Mouse (Mus musculus): ENCODE results near the gene Dennd1b. TPM values are rescaled to one million over a fixed set of nuclear protein-coding genes. Genes with fewer than 3 reads are reported as not detected.

Gene Dennd1b
- polyA plus RNA-seq, 1 experiment from 2014 or later, result 3.1 TPM

- no peaks in the 10 kb centered on the region for H3K27me3 ChIP-seq
- peak overlapping the region; percentile 76 for H3K4me3 ChIP-seq (replicated peaks)
- no peaks in the 10 kb centered on the region for H3K9me3 ChIP-seq (replicated peaks)
- H3K27ac ChIP-seq (replicated peaks), result peak overlapping the region; percentile 83
- WGBS (ENCODE audit: insufficient replicate concordance), result under 1% methylated on average over 49 of the region's 50 CpGs
- H3K4me2 ChIP-seq, result peak overlapping the region; percentile 84
- peak overlapping the region; percentile 72 for H3K9ac ChIP-seq
- peak; percentile 81 for ATAC-seq (ENCODE audit: insufficient read depth)
- H3K36me3 ChIP-seq (replicated peaks), result 0 out of 2 replicates have a peak, but pooled peaks cover 3% of the 10 kb centered on the region
- H3K4me1 ChIP-seq (replicated peaks), result peaks cover 24% of the 10 kb centered on the region
Observed at GRCm38 (mm10) chr1:138963868-138964458, 728 bp downstream of the Dennd1b start.

- Histone ChIP-seq H3K4me3 (replicated peaks) (no peak overlapping the region), H3K4me1 (replicated peaks) (peaks cover 24% of the 10 kb centered on the region), H3K4me2 (peak overlapping the region; percentile 32), H3K9me3 (replicated peaks) (no peaks in the 10 kb centered on the region), H3K27ac (replicated peaks) (no peak overlapping the region), H3K27me3 (no peaks in the 10 kb centered on the region), H3K9ac (no peak overlapping the region), H3K36me3 (replicated peaks) (0 out of 2 replicates have a peak, but pooled peaks cover 3% of the 10 kb centered on the region)
- ATAC-seq (ENCODE audit: insufficient read depth), result no peak
Observed at GRCm38 (mm10) chr1:138965069-138965468, 1.8 kb downstream of the Dennd1b start.

GRCm38 (mm10) chr1:138965511-138965910, 2.3 kb downstream of the Dennd1b start:
- 0 out of 2 replicates have a peak, but pooled peaks cover 3% of the 10 kb centered on the region for H3K36me3 ChIP-seq (replicated peaks)
- no peaks in the 10 kb centered on the region for H3K27me3 ChIP-seq
- H3K4me3 ChIP-seq (replicated peaks), result no peak overlapping the region
- 51% methylated on average over 2 of the region's 2 CpGs for WGBS (ENCODE audit: insufficient replicate concordance)
- peaks cover 24% of the 10 kb centered on the region for H3K4me1 ChIP-seq (replicated peaks)
- no peak overlapping the region for H3K9ac ChIP-seq
- no peak overlapping the region for H3K27ac ChIP-seq (replicated peaks)
- no peaks in the 10 kb centered on the region for H3K9me3 ChIP-seq (replicated peaks)
- ATAC-seq (ENCODE audit: insufficient read depth), result no peak
- H3K4me2 ChIP-seq, result no peak overlapping the region

GRCm38 (mm10) chr1:138967450-138967849, 4.2 kb downstream of the Dennd1b start:
- Histone ChIP-seq H3K36me3 (replicated peaks) (0 out of 2 replicates have a peak, but pooled peaks cover 3% of the 10 kb centered on the region), H3K27me3 (no peaks in the 10 kb centered on the region), H3K9ac (no peak overlapping the region), H3K4me2 (no peak overlapping the region), H3K4me1 (replicated peaks) (peaks cover 24% of the 10 kb centered on the region), H3K9me3 (replicated peaks) (no peaks in the 10 kb centered on the region), H3K4me3 (replicated peaks) (no peak overlapping the region), H3K27ac (replicated peaks) (no peak overlapping the region)
- WGBS (ENCODE audit: insufficient replicate concordance), result 43% methylated on average over 7 of the region's 7 CpGs
- no peak for ATAC-seq (ENCODE audit: insufficient read depth)

GRCm38 (mm10) chr1:138970053-138970452, 6.8 kb downstream of the Dennd1b start:
- H3K36me3 ChIP-seq (replicated peaks), result 0 out of 2 replicates have a peak, but pooled peaks cover 3% of the 10 kb centered on the region
- 68% methylated on average over 4 of the region's 4 CpGs for WGBS (ENCODE audit: insufficient replicate concordance)
- H3K9me3 ChIP-seq (replicated peaks), result no peaks in the 10 kb centered on the region
- H3K4me3 ChIP-seq (replicated peaks), result no peak overlapping the region
- no peaks in the 10 kb centered on the region for H3K27me3 ChIP-seq
- H3K4me2 ChIP-seq, result no peak overlapping the region
- no peak overlapping the region for H3K27ac ChIP-seq (replicated peaks)
- H3K9ac ChIP-seq, result no peak overlapping the region
- H3K4me1 ChIP-seq (replicated peaks), result peaks cover 17% of the 10 kb centered on the region
- ATAC-seq (ENCODE audit: insufficient read depth), result no peak

GRCm38 (mm10) chr1:138973541-138974224, 10.4 kb downstream of the Dennd1b start:
- H3K9me3 ChIP-seq (replicated peaks), result no peaks in the 10 kb centered on the region
- 42% methylated on average over 6 of the region's 6 CpGs for WGBS (ENCODE audit: insufficient replicate concordance)
- H3K4me1 ChIP-seq (replicated peaks), result peaks cover 10% of the 10 kb centered on the region
- no peaks in the 10 kb centered on the region for H3K36me3 ChIP-seq (replicated peaks)
- no peak overlapping the region for H3K27ac ChIP-seq (replicated peaks)
- H3K4me2 ChIP-seq, result no peak overlapping the region
- H3K27me3 ChIP-seq, result no peaks in the 10 kb centered on the region
- no peak overlapping the region for H3K9ac ChIP-seq
- no peak overlapping the region for H3K4me3 ChIP-seq (replicated peaks)
- no peak for ATAC-seq (ENCODE audit: insufficient read depth)

GRCm38 (mm10) chr1:138974836-138975235, 11.6 kb downstream of the Dennd1b start:
- Histone ChIP-seq H3K36me3 (replicated peaks) (no peaks in the 10 kb centered on the region), H3K9me3 (replicated peaks) (no peaks in the 10 kb centered on the region), H3K27me3 (no peaks in the 10 kb centered on the region), H3K27ac (replicated peaks) (no peak overlapping the region), H3K4me1 (replicated peaks) (peaks cover 10% of the 10 kb centered on the region), H3K4me2 (no peak overlapping the region), H3K9ac (no peak overlapping the region), H3K4me3 (replicated peaks) (no peak overlapping the region)
- 69% methylated on average over 8 of the region's 8 CpGs for WGBS (ENCODE audit: insufficient replicate concordance)
- no peak for ATAC-seq (ENCODE audit: insufficient read depth)

- Histone ChIP-seq H3K9me3 (replicated peaks) (no peaks in the 10 kb centered on the region), H3K27ac (replicated peaks) (no peak overlapping the region), H3K36me3 (replicated peaks) (no peaks in the 10 kb centered on the region), H3K9ac (no peak overlapping the region), H3K4me2 (no peak overlapping the region), H3K27me3 (no peaks in the 10 kb centered on the region), H3K4me3 (replicated peaks) (no peak overlapping the region), H3K4me1 (replicated peaks) (peaks cover 10% of the 10 kb centered on the region)
- ATAC-seq (ENCODE audit: insufficient read depth), result no peak
- 10% methylated on average over 1 of the region's 1 CpGs for WGBS (ENCODE audit: insufficient replicate concordance)
Observed at GRCm38 (mm10) chr1:138975945-138976344, 12.7 kb downstream of the Dennd1b start.

- Histone ChIP-seq H3K4me1 (replicated peaks) (no peaks in the 10 kb centered on the region), H3K27me3 (no peaks in the 10 kb centered on the region), H3K4me2 (no peak overlapping the region), H3K9me3 (replicated peaks) (no peaks in the 10 kb centered on the region), H3K27ac (replicated peaks) (no peak overlapping the region), H3K9ac (no peak overlapping the region), H3K36me3 (replicated peaks) (no peaks in the 10 kb centered on the region), H3K4me3 (replicated peaks) (no peak overlapping the region)
- 42% methylated on average over 7 of the region's 7 CpGs for WGBS (ENCODE audit: insufficient replicate concordance)
- ATAC-seq (ENCODE audit: insufficient read depth), result no peak
Observed at GRCm38 (mm10) chr1:138982203-138982602, 19.0 kb downstream of the Dennd1b start.

- Histone ChIP-seq H3K27ac (replicated peaks) (no peak overlapping the region), H3K4me3 (replicated peaks) (no peak overlapping the region), H3K4me2 (no peak overlapping the region), H3K9me3 (replicated peaks) (no peaks in the 10 kb centered on the region), H3K9ac (no peak overlapping the region), H3K36me3 (replicated peaks) (no peaks in the 10 kb centered on the region), H3K27me3 (no peaks in the 10 kb centered on the region), H3K4me1 (replicated peaks) (no peaks in the 10 kb centered on the region)
- WGBS (ENCODE audit: insufficient replicate concordance), result 59% methylated on average over 5 of the region's 5 CpGs
- ATAC-seq (ENCODE audit: insufficient read depth), result no peak
Observed at GRCm38 (mm10) chr1:138982611-138983010, 19.4 kb downstream of the Dennd1b start.

- Histone ChIP-seq H3K4me1 (replicated peaks) (no peaks in the 10 kb centered on the region), H3K27me3 (no peaks in the 10 kb centered on the region), H3K9ac (no peak overlapping the region), H3K4me2 (no peak overlapping the region), H3K36me3 (replicated peaks) (no peaks in the 10 kb centered on the region), H3K4me3 (replicated peaks) (no peak overlapping the region), H3K27ac (replicated peaks) (no peak overlapping the region), H3K9me3 (replicated peaks) (no peaks in the 10 kb centered on the region)
- WGBS (ENCODE audit: insufficient replicate concordance), result 54% methylated on average over 2 of the region's 2 CpGs
- no peak for ATAC-seq (ENCODE audit: insufficient read depth)
Observed at GRCm38 (mm10) chr1:138983064-138983463, 19.8 kb downstream of the Dennd1b start.

Measured in liver, embryonic 15.5 days (tissue).